Comparison of ENCODE assay signal across 8 mouse cellular contexts in genomic region chr2:43902403-43902973, GRCm38 (mm10).
DNase-seq lines count a peak whose midpoint lies in the region; ATAC-seq lines count a peak whose summit lies in the region.

No protein-coding gene starts in this region.

- H3K9me3 ChIP-seq in embryonic facial prominence, embryonic 11.5 days (replicated peaks; ENCODE audit: control insufficient read depth, low read length), result no peaks in the 10 kb centered on the region
- H3K9me3 ChIP-seq in kidney, embryonic 14.5 days (ENCODE audit: control insufficient read depth, low read length), result no peaks in the 10 kb centered on the region
- H3K9me3 ChIP-seq in limb, embryonic 13.5 days, result no peaks in the 10 kb centered on the region

- H3K9ac ChIP-seq in embryonic facial prominence, embryonic 11.5 days (replicated peaks; ENCODE audit: low read length), result no peak overlapping the region
- H3K9ac ChIP-seq in kidney, embryonic 14.5 days (ENCODE audit: low read depth, low read length), result no peak overlapping the region
- H3K9ac ChIP-seq in limb, embryonic 13.5 days, result no peak overlapping the region

- no peaks in the 10 kb centered on the region for H3K36me3 ChIP-seq in embryonic facial prominence, embryonic 11.5 days (replicated peaks; ENCODE audit: control insufficient read depth, insufficient read depth, low read depth, low read length)
- no peaks in the 10 kb centered on the region for H3K36me3 ChIP-seq in kidney, embryonic 14.5 days (ENCODE audit: control insufficient read depth, insufficient read depth, low read length)
- H3K36me3 ChIP-seq in limb, embryonic 13.5 days, result no peaks in the 10 kb centered on the region
- H3K36me3 ChIP-seq in splenic B cell, adult 2 months (ENCODE audit: control insufficient read depth, insufficient read depth, low read length, poor library complexity, severe bottlenecking), result no peaks in the 10 kb centered on the region

- H3K27me3 ChIP-seq in embryonic facial prominence, embryonic 11.5 days (ENCODE audit: control insufficient read depth, insufficient read depth, low read length), result no peaks in the 10 kb centered on the region
- no peaks in the 10 kb centered on the region for H3K27me3 ChIP-seq in kidney, embryonic 14.5 days (ENCODE audit: control insufficient read depth, insufficient read depth, low read length)
- no peaks in the 10 kb centered on the region for H3K27me3 ChIP-seq in limb, embryonic 13.5 days
- no peaks in the 10 kb centered on the region for H3K27me3 ChIP-seq in splenic B cell, adult 2 months (ENCODE audit: control insufficient read depth, insufficient read depth, low read length, poor library complexity, severe bottlenecking)

- DNase-seq in A20 (ENCODE audit: low read depth, low spot score), result peak; percentile 69
- DNase-seq in adrenal gland, postnatal 25 days, result peak; percentile 78
- DNase-seq in embryonic facial prominence, embryonic 11.5 days (ENCODE audit: low spot score), result peak; percentile 91
- peak; percentile 66 for DNase-seq in heart, adult 8-10 months (ENCODE audit: low spot score)
- peak; percentile 36 to 61 for DNase-seq in natural killer cell, adult 2 months (ENCODE audit: low spot score in 2 of 2)
- peak; percentile 81 for DNase-seq in splenic B cell, adult 2 months (ENCODE audit: low read depth, low spot score)

- 20% methylated on average over 7 of the region's 7 CpGs for WGBS in embryonic facial prominence, embryonic 11.5 days
- WGBS in kidney, embryonic 14.5 days, result 23% methylated on average over 7 of the region's 7 CpGs
- WGBS in limb, embryonic 13.5 days, result 24% methylated on average over 7 of the region's 7 CpGs

- ATAC-seq in embryonic facial prominence, embryonic 11.5 days (replicated peaks; ENCODE audit: insufficient number of reproducible peaks, low FRiP score, low TSS enrichment, low read depth), result peak; percentile 85; the same call in 1 of the 2 replicates
- peak; percentile 91 for ATAC-seq in kidney, embryonic 14.5 days (ENCODE audit: low FRiP score, low TSS enrichment)
- ATAC-seq in limb, embryonic 13.5 days (ENCODE audit: low FRiP score, low read depth), result peak; percentile 69; the same call in 1 of the 2 replicates

- H3K4me1 ChIP-seq in embryonic facial prominence, embryonic 11.5 days (ENCODE audit: control insufficient read depth, insufficient read depth, low read length), result no peaks in the 10 kb centered on the region
- H3K4me1 ChIP-seq in kidney, embryonic 14.5 days (ENCODE audit: control insufficient read depth, insufficient read depth, low read length), result no peaks in the 10 kb centered on the region
- no peaks in the 10 kb centered on the region for H3K4me1 ChIP-seq in limb, embryonic 13.5 days

- H3K4me2 ChIP-seq in embryonic facial prominence, embryonic 11.5 days (ENCODE audit: low read depth, low read length), result no peak overlapping the region
- no peak overlapping the region for H3K4me2 ChIP-seq in kidney, embryonic 14.5 days (replicated peaks; ENCODE audit: low read depth, low read length)
- H3K4me2 ChIP-seq in limb, embryonic 13.5 days (replicated peaks), result no peak overlapping the region

- no peak overlapping the region for H3K4me3 ChIP-seq in embryonic facial prominence, embryonic 11.5 days (ENCODE audit: low read depth, low read length)
- H3K4me3 ChIP-seq in kidney, embryonic 14.5 days (ENCODE audit: low read length), result no peak overlapping the region
- H3K4me3 ChIP-seq in limb, embryonic 13.5 days, result no peak overlapping the region

- no peak overlapping the region for H3K27ac ChIP-seq in embryonic facial prominence, embryonic 11.5 days (replicated peaks; ENCODE audit: low read depth, low read length)
- no peak overlapping the region for H3K27ac ChIP-seq in kidney, embryonic 14.5 days (ENCODE audit: low read depth, low read length)
- no peak overlapping the region for H3K27ac ChIP-seq in limb, embryonic 13.5 days
